Mouse (Mus musculus) adrenal gland, adult 8-10 months (tissue): Measurements from ENCODE around the gene Ccl12. TPM values are rescaled to one million over a fixed set of nuclear protein-coding genes. Genes with fewer than 3 reads are reported as not detected.

Source experiments
- DNase-seq: peaks from one replicate; pipeline ENCODE4 v3.0.0; 2022
- total RNA-seq, 4 experiments: library from RNA; stranded (reverse); gene quantifications; 2 replicates each; pipeline ENCODE4 v1.2.4; 2022

Gene Ccl12
- under 1 TPM in 1 of 4 experiments, not detected in 3; 0.52 TPM for total RNA-seq

DNA sequence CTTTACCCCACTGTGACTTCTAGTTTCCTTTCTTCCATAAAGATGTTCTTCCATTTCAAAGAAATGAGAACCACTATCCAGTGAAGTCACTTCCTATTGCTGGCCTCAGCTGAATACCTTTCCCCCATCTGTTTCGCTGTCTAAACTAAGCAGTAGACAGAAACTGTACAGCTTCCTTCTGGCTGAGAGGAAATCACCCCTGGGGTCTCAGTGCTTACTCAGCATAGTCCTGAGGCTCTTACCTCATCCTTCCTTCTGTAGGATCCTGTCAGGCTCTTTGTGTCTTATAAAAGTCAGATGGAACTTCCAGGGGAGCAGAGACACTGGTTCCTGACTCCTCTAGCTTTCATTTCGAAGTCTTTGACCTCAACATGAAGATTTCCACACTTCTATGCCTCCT, at the start of gene Ccl12:
Gene Ccl12, plus strand, starts transcription at position 317 of the 400 bp plus-strand sequence.
- DNase-seq = no peak

DNA sequence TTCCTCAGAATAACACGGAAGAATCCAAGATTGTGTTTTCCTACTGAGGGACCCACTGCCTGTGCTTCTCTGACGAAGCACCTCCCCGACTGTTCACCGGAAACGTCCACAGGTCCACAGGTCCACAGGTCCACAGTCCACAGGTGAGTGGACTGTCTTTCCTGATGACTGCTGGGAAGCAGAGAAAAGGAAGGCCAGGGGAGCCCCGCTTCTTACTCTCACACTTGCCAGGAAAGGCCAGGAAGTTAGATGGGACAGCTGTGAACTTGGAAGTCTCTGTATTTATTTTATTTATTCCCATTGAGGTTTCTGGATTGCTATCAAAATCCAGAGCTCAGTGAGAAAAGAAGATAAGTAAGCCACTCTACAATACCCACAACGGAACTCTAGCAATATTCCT, 47.8 kb upstream of the Ccl12 start:
- no peak for DNase-seq

- DNase-seq = no peak
These were observed 44.0 kb upstream of the Ccl12 start, which contains the start of gene Ccl11 for GRCm38 (mm10) chr11:82057646-82058045. Ccl11 (plus strand) TSS chr11:82057823.

GRCm38 (mm10) chr11:82062226-82062625, 39.4 kb upstream of the Ccl12 start:
- DNase-seq = no peak

DNA sequence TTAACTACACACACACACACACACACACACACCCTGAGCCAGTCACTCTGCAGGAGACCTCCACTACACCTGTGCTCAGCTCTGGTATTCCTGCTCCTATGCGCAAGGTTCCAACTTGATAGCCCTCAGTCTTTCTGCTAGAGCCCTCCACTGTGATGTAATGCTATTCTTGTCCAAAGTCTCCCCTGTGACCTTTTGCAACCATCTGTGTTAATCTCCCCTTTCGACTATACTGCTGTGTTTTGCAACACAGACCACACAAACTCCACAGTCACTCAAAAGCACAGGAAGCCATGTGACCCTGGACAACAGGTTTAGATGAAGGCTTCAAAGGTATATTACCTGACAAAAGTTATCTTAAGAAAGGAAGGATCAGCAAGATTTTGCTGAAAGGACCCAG, 38.2 kb upstream of the Ccl12 start:
- DNase-seq = no peak

GRCm38 (mm10) chr11:82066953-82067571, 34.6 kb upstream of the Ccl12 start:
- DNase-seq = no peak

- DNase-seq = no peak
These were observed 30.6 kb upstream of the Ccl12 start for GRCm38 (mm10) chr11:82071076-82071475.

DNA sequence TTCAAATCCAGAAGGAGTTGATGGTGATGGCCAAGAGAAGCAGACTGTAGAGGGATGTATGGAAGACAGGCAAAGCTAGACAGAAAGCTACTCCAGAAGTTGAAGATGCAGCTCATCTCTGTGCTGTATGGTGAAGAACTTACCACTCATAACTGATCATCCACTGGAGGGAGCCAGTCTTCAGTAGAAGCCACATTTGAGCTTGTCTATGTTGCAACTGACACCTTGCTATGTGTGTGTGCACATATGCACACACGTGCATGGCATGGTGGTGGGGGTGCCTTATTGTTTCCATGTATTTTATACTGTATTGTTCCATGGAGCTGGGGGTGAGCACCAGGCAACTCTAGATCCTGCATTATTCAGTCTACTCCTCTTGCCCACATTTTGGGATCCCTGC, 29.3 kb upstream of the Ccl12 start:
- no peak for DNase-seq

- no peak for DNase-seq
These were observed 28.7 kb upstream of the Ccl12 start for GRCm38 (mm10) chr11:82072984-82073383.

- no peak for DNase-seq
These were observed 28.0 kb upstream of the Ccl12 start for GRCm38 (mm10) chr11:82073686-82074085.

GRCm38 (mm10) chr11:82077031-82077430, 24.6 kb upstream of the Ccl12 start:
- no peak for DNase-seq

- DNase-seq = no peak
These were observed 23.4 kb upstream of the Ccl12 start for GRCm38 (mm10) chr11:82078136-82078730.

DNA sequence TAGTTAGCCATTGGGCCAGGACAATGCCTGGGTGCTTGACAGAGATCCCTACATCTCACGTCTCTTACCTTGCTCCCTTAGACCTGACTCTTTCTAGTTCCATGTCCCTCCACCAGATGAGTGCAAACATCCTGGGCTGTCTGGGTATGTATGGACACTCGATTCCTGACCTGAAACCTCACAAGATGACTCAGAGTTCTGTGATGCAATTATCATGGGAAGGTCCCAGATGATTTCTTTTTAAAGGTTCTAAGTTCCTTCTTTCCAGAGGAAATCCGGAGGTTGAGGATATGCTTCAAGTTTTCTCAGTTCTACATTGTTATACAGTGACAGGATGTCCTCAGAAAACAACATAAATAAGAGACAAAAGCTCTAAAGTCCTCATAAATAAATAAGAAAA, 20.8 kb upstream of the Ccl12 start:
- no peak for DNase-seq

DNA sequence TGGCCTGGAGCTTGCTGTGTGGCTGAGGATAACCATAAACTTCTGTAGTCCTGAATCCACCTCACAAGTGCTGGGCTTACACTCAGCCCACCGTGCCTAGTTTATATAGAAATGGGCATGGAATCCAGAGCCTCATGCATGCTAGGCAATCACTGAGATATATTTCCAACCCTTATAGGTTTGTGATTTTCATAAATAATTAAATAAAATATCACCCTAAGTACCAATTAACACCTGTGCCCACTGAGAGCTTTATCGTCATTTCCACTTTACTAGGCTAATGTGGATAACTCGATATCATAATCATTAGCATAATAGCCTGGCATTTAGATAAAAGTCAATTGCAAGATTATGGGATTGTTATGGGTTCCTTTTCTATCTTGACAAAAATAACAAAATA, 17.3 kb upstream of the Ccl12 start:
- DNase-seq = no peak

GRCm38 (mm10) chr11:82099511-82100323, 1.9 kb upstream of the Ccl12 start:
- DNase-seq = no peak

DNA sequence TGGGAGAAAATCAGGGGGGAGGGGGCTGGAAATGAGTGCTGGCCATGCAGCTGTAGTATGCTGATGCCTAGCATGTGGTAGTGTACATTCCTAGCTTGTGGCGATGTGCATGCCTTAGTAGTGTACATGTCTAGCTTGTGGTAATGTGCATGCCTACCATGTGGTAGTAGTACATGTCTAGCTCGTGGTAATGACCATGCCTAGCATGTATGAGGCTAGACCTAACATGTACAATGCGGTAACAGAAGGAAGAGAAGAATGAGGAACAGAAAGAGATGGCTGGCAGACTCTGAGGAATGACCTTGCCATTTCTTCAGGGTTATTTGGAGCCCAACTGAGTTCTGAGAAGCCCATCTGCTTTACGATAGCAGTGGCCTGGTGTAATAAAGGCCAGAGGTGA, 558 bp upstream of the Ccl12 start:
- DNase-seq = no peak

DNA sequence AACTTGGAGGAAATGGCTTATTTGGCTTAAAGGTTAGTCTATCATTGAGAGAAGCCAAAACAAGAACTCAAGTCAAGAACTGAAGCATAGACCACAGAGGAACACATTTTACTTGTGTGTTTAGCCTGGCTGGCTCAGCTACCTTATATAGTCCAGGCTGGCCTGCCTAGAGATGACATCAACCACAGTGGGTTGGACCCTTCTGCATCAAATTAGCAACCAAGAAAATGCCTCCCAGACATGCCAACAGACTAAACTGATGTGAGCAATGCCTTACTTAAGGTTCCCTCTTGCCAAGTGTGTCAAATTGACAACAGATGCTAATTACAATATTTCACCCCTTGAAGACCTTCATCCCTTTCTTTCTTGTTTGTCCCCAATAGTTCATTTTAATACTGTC, 8.0 kb downstream of the Ccl12 start:
- no peak for DNase-seq

- no peak for DNase-seq
These were observed 9.0 kb downstream of the Ccl12 start for GRCm38 (mm10) chr11:82110372-82111248.

DNA sequence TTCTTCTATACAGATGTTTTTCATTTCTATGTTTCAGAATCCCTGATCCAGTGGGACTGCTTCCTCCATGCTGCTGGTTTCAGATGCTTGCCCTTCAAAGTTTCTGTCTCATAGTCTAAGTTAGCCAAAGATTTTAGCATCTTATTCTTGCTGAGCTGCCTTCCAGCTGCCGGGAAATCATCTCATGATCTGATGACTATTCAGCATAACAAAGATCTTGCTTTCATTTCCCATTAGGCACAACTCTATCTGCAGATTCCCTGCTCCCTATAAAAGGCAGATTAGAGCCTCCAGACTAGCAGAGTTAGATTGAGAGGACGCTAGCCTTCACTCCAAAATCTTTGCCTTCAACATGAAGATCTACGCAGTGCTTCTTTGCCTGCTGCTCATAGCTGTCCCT, 13.2 kb downstream of the Ccl12 start, which contains the start of gene Ccl8:
Gene Ccl8, plus strand, starts transcription at position 301 of the 400 bp plus-strand sequence.
- no peak for DNase-seq

- no peak for DNase-seq
These were observed 14.4 kb downstream of the Ccl12 start for GRCm38 (mm10) chr11:82116041-82116440.

- DNase-seq = no peak
These were observed 31.3 kb downstream of the Ccl12 start for GRCm38 (mm10) chr11:82132977-82133376.

- peak; percentile 2 for DNase-seq
These were observed 34.6 kb downstream of the Ccl12 start for GRCm38 (mm10) chr11:82136196-82136595.
